Mouse (Mus musculus) MEL (cell line): Measurements from ENCODE around the gene Hoxa9.

ENCODE experiments used
- CHD2 ChIP-seq: IDR thresholded peaks from 2 replicates; pipeline ENCODE4 v1.6.1; 2011; ENCODE audit warnings: low read length, improper control_type of control experiment
- CTCF ChIP-seq, 3 experiments: IDR thresholded peaks in 2 of 3; conservative IDR thresholded peaks in 1 of 3; 2 replicates each; pipeline ENCODE4 v1.5.1; 2011 to 2012; ENCODE audit warnings: low read length in 3 of 3, low read depth in 2 of 3, mild to moderate bottlenecking in 2 of 3, improper control_type of control experiment in 1 of 3, inconsistent platforms in 1 of 3, mixed read lengths in 1 of 3, moderate library complexity in 1 of 3; ENCODE audit not compliant: control insufficient read depth in 1 of 3, insufficient read depth in 1 of 3, poor library complexity in 1 of 3, severe bottlenecking in 1 of 3
- ELF1 ChIP-seq: IDR thresholded peaks from 2 replicates; pipeline ENCODE4 v1.6.1; 2014; ENCODE audit warnings: low read depth, mild to moderate bottlenecking, inconsistent platforms, low read length, improper control_type of control experiment, moderate library complexity
- EP300 ChIP-seq, 2 experiments: IDR thresholded peaks; 2 replicates each; pipeline ENCODE4 v1.6.1; 2011; ENCODE audit warnings: improper control_type of control experiment in 2 of 2, low read length in 2 of 2, low read depth in 1 of 2, mild to moderate bottlenecking in 1 of 2
- GABPA ChIP-seq: IDR thresholded peaks from 2 replicates; pipeline ENCODE4 v1.6.1; 2012; ENCODE audit warnings: low read depth, mild to moderate bottlenecking, inconsistent platforms, low read length, improper control_type of control experiment, moderate library complexity
- MAX ChIP-seq: IDR thresholded peaks from 2 replicates; pipeline ENCODE4 v1.6.1; 2011; ENCODE audit warnings: low read length, improper control_type of control experiment
- NELFE ChIP-seq: IDR thresholded peaks from 2 replicates; pipeline ENCODE4 v1.6.1; 2011; ENCODE audit warnings: low read depth, low read length, improper control_type of control experiment
- POLR2A ChIP-seq, 2 experiments: IDR thresholded peaks; 2 replicates each; pipeline ENCODE4 v1.6.1; 2011 to 2012; ENCODE audit warnings: low read length in 2 of 2, mild to moderate bottlenecking in 2 of 2, control low read depth in 1 of 2, improper control_type of control experiment in 1 of 2, low read depth in 1 of 2, moderate library complexity in 1 of 2; ENCODE audit not compliant: control insufficient read depth in 1 of 2, insufficient read depth in 1 of 2, poor library complexity in 1 of 2
- POLR2AphosphoS5 ChIP-seq: IDR thresholded peaks from 2 replicates; pipeline ENCODE4 v1.6.1; 2012; ENCODE audit warnings: low read depth, borderline replicate concordance, mild to moderate bottlenecking, inconsistent platforms, low read length, moderate library complexity, mixed read lengths
- TAL1 ChIP-seq: IDR thresholded peaks from 2 replicates; pipeline ENCODE4 v1.6.1; 2012; ENCODE audit warnings: mild to moderate bottlenecking, inconsistent platforms, low read length, moderate library complexity, mixed read lengths
- TBP ChIP-seq: IDR thresholded peaks from 2 replicates; pipeline ENCODE4 v1.8.0; 2011; ENCODE audit warnings: low read depth, low read length, improper control_type of control experiment
- USF1 ChIP-seq: IDR thresholded peaks from 2 replicates; pipeline ENCODE4 v1.6.1; 2014; ENCODE audit warnings: low read depth, mild to moderate bottlenecking, inconsistent platforms, low read length, improper control_type of control experiment, moderate library complexity
- ZC3H11A ChIP-seq: IDR thresholded peaks from 2 replicates; pipeline ENCODE4 v1.6.1; 2012; ENCODE audit warnings: low read depth, mild to moderate bottlenecking, inconsistent platforms, low read length, improper control_type of control experiment

GRCm38 (mm10) chr6:52232568-52232965 is 1.7 kb upstream of the Hoxa9 start:
- no peak for TF ChIP-seq TBP
- no peak for TF ChIP-seq MAX
- no peak for TF ChIP-seq EP300 (IDR thresholded peaks at IDR 0.05; ENCODE audit: low read depth in 1 of 2, low read length in 2 of 2)
- no peak for TF ChIP-seq CTCF (IDR thresholded peaks at IDR 0.05 in 2 of 3, conservative IDR thresholded peaks at IDR 0.05 in 1 of 3; ENCODE audit: control insufficient read depth in 1 of 3, insufficient read depth in 1 of 3, low read depth in 2 of 3, low read length in 3 of 3, poor library complexity in 1 of 3, severe bottlenecking in 1 of 3)
- TF ChIP-seq TAL1: no peak
- TF ChIP-seq POLR2AphosphoS5: no peak
- no peak for TF ChIP-seq ZC3H11A
- no peak for TF ChIP-seq CHD2
- no peak for TF ChIP-seq POLR2A (IDR thresholded peaks at IDR 0.05; ENCODE audit: control insufficient read depth in 1 of 2, insufficient read depth in 1 of 2, low read depth in 1 of 2, low read length in 2 of 2, poor library complexity in 1 of 2)
- TF ChIP-seq USF1: no peak
- TF ChIP-seq ELF1: no peak
- TF ChIP-seq NELFE: no peak
- no peak for TF ChIP-seq GABPA
